Mouse (Mus musculus) stomach, embryonic 16.5 days (tissue): ENCODE results near the gene Ism2. TPM values are rescaled to one million over a fixed set of nuclear protein-coding genes. Genes with fewer than 3 reads are reported as not detected.

Experiments used
- ATAC-seq: fragments of 200-750 bp; cut with Nextera tagmentation; 2 replicates; pipeline ENCODE4 v1.8.0; 2017; ENCODE audit warnings: moderate number of reproducible peaks, moderate TSS enrichment; ENCODE audit not compliant: insufficient read depth, low FRiP score
- H3K27ac ChIP-seq: fragments of 300-500 bp; sonication (generic); 2 replicates; pipeline ENCODE4 v1.5.1; 2014; ENCODE audit warnings: low read length
- H3K27me3 ChIP-seq: fragments of 300-500 bp; sonication (generic); 2 replicates; pipeline ENCODE4 v1.6.1; 2014; ENCODE audit warnings: low read length, control low read depth, mixed read lengths; ENCODE audit not compliant: control insufficient read depth, insufficient read depth
- H3K36me3 ChIP-seq: fragments of 300-500 bp; sonication (generic); 2 replicates; pipeline ENCODE4 v1.6.1; 2014; ENCODE audit warnings: low read length; ENCODE audit not compliant: control insufficient read depth, insufficient read depth
- H3K4me1 ChIP-seq: fragments of 300-500 bp; sonication (generic); 2 replicates; pipeline ENCODE4 v1.6.1; 2014; ENCODE audit warnings: low read length, control low read depth, mixed read lengths; ENCODE audit not compliant: control insufficient read depth, insufficient read depth
- H3K4me2 ChIP-seq: fragments of 300-500 bp; sonication (generic); 2 replicates; pipeline ENCODE4 v1.6.1; 2014; ENCODE audit warnings: low read depth, low read length, mixed read lengths
- H3K4me3 ChIP-seq: fragments of 300-500 bp; sonication (generic); replicated peaks from 2 replicates; pipeline ENCODE4 v1.5.1; 2014; ENCODE audit warnings: mild to moderate bottlenecking, low read length
- H3K9ac ChIP-seq: fragments of 300-500 bp; sonication (generic); 2 replicates; pipeline ENCODE4 v1.6.1; 2014; ENCODE audit warnings: low read length
- H3K9me3 ChIP-seq: fragments of 300-500 bp; sonication (generic); replicated peaks from 2 replicates; pipeline ENCODE4 v1.6.1; 2016; ENCODE audit warnings: low read length, control low read depth; ENCODE audit not compliant: control insufficient read depth
- whole genome bisulfite sequencing: fragments of 180-500 bp; shearing (Covaris S2); extraction: QIAGEN DNeasy Blood & Tissue Kit; methylation state at CpG from one replicate; pipeline ENCODE4 v1.1.7; 2014; 5-methylcytosine and 5-hydroxymethylcytosine counted together
- polyA plus RNA-seq: library from polyadenylated mRNA; unstranded; fragments of >200 nt; fragmentation: Nextera tagmentation; extraction: Ambion mirVana; gene quantifications from 2 replicates; pipeline ENCODE4 v1.2.1, GENCODE M21; 2015

Ism2 gene
- polyA plus RNA-seq, 1 experiment from 2014 or later = 0.53 TPM

DNA sequence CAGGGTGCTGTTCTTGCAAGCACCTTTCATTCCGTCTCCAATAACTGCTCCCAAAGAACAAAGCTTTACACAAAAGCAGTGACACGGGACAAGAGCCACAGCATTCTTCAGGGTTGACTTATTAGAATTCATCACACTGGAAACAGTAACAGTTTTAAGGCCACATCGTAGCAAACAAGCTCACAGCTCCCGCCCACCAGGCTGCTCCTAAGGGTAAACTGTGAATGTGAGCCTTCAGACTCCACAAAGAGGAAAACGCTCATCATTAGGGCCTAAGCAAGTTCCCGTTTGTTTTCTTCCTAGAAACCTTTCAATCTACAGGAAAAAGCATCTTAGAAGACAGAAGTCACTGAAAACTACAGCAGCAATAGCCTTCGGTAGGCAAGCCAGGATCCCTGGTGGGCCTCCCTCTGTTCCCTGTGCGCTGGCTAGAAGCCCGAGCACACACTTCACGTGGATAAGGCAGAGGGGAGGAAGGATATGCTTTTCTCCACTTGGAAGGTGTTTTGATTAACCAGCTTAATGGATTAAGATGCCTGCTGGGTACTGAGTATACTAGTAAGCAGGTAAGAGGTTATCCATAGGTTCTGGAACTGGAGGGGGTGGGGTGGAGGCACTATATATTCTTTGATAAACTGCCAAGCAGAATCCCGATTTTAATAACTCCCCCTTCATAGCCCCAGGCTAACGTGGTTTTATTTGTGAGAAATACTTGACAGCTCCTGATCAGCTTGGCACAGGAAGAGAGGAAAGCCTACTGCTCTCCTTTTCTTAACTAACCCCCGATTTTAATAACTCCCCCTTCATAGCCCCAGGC lies 6.5 kb upstream of the Ism2 start:
- Histone ChIP-seq H3K27ac (no peak overlapping the region), H3K9ac (no peak overlapping the region), H3K36me3 (peaks cover 7% of the 10 kb centered on the region; the same call in 1 of the 2 replicates), H3K27me3 (no peaks in the 10 kb centered on the region), H3K4me3 (no peak overlapping the region), H3K4me1 (no peaks in the 10 kb centered on the region), H3K9me3 (no peaks in the 10 kb centered on the region), H3K4me2 (no peak overlapping the region)
- WGBS = 38% methylated on average over 13 of the region's 13 CpGs
- no peak for ATAC-seq

DNA sequence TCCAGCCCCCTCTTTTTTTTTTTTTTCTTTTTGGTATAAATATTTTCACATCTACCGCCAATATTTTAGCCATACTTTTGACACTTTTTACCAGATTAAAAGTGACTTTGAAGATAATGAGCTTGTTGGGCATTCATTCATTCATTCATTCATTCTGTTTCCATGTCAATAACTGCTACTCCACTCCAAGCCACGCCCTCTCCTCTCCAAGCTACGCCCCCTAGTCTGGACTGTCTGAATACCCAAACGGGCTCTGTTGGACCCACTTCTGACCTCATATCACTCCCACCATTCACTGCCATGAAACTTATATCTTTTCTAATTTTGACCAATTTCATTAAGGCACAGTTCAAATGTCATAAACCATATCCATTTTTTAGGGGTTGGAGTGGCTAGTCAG lies 1.7 kb upstream of the Ism2 start:
- Histone ChIP-seq H3K9ac (no peak overlapping the region), H3K4me3 (no peak overlapping the region), H3K4me1 (peaks cover 10% of the 10 kb centered on the region; the same call in 1 of the 2 replicates), H3K36me3 (no peaks in the 10 kb centered on the region), H3K9me3 (no peaks in the 10 kb centered on the region), H3K4me2 (no peak overlapping the region), H3K27me3 (peaks cover 15% of the 10 kb centered on the region), H3K27ac (no peak overlapping the region)
- WGBS = 53% methylated on average over 4 of the region's 4 CpGs
- no peak for ATAC-seq

DNA sequence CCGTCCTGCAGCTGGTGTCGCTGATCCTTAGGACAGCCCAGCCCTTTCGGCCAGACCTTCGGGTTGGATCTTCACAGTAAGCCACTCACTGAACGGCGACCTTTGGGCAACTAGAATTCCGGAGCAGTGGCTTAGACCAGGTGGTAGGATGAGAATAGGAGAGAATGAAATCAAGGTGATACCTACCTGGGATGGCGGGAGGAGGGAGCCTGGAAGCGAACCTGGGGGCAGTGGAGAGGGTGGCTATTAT lies 861 bp upstream of the Ism2 start:
- peak overlapping the region; percentile 80 for H3K9ac ChIP-seq
- peaks cover 15% of the 10 kb centered on the region for H3K27me3 ChIP-seq
- ATAC-seq = no peak
- no peaks in the 10 kb centered on the region for H3K36me3 ChIP-seq
- H3K4me3 ChIP-seq = peak overlapping the region; percentile 80
- H3K9me3 ChIP-seq = no peaks in the 10 kb centered on the region
- WGBS = 2% methylated on average over 9 of the region's 9 CpGs
- H3K27ac ChIP-seq = no peak overlapping the region
- H3K4me1 ChIP-seq = peaks cover 10% of the 10 kb centered on the region; the same call in 1 of the 2 replicates
- peak overlapping the region; percentile 99 for H3K4me2 ChIP-seq

DNA sequence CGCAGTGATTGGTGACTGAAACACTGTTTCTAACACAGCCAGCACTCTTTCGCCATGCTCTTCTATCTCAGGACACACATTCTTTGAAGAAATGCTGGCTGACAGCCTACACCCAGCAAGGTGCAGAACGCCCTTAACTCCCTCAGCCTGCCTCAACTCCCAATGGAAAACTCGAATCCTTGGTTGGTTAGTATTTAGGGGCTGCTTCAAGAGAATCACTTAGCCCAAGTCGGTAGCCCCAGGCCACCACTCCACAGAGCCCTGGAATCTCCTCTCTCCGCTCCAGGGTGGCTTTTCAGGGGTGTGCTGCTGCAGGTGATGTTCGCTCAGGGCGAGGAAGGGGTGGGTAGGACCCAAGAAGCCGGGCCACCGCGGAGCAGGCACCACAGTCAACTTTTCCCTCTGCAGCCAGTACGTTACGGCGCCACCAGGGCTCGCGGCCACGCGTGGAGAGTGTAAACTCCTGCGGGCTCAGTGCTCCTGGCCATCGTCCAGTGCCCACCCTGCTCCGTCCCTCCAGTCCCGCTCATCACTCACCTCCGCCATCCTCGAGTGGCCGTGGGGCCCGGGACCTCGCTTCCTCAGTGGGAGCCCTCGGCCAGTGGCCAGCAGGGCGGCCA lies 358 bp downstream of the Ism2 start:
- no peaks in the 10 kb centered on the region for H3K36me3 ChIP-seq
- 7% methylated on average over 29 of the region's 29 CpGs for WGBS
- H3K4me3 ChIP-seq = peak overlapping the region; percentile 80
- peak overlapping the region; percentile 99 for H3K4me2 ChIP-seq
- H3K27me3 ChIP-seq = peaks cover 15% of the 10 kb centered on the region
- peak overlapping the region; percentile 80 for H3K9ac ChIP-seq
- ATAC-seq = peak; percentile 45; the same call in 1 of the 2 replicates
- no peaks in the 10 kb centered on the region for H3K9me3 ChIP-seq
- H3K4me1 ChIP-seq = peaks cover 10% of the 10 kb centered on the region; the same call in 1 of the 2 replicates
- H3K27ac ChIP-seq = no peak overlapping the region

DNA sequence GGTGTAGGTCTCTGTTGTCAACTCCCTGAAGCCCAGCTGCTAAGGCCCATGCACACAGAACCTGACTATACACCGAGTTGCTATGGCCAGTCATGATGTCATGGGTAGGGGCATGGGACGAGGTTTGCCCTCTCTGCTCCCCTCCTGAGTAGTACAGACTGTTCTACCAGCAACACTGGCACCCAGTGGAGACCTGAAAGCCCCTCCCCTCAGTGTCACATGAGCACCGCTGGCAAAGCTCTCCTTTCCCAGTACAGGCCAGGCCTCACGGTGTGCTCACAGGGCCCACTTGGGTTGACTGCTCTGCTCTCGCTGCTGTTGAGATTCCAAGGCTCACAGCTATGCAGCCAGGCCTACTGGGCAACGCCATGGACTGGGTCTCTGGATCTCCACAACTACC lies 5.6 kb downstream of the Ism2 start:
- H3K9me3 ChIP-seq = no peaks in the 10 kb centered on the region
- H3K27ac ChIP-seq = no peak overlapping the region
- no peak overlapping the region for H3K4me3 ChIP-seq
- 72% methylated on average over 6 of the region's 6 CpGs for WGBS
- H3K4me1 ChIP-seq = no peaks in the 10 kb centered on the region
- no peaks in the 10 kb centered on the region for H3K36me3 ChIP-seq
- peaks cover 6% of the 10 kb centered on the region for H3K27me3 ChIP-seq
- no peak overlapping the region for H3K4me2 ChIP-seq
- ATAC-seq = no peak
- H3K9ac ChIP-seq = no peak overlapping the region

DNA sequence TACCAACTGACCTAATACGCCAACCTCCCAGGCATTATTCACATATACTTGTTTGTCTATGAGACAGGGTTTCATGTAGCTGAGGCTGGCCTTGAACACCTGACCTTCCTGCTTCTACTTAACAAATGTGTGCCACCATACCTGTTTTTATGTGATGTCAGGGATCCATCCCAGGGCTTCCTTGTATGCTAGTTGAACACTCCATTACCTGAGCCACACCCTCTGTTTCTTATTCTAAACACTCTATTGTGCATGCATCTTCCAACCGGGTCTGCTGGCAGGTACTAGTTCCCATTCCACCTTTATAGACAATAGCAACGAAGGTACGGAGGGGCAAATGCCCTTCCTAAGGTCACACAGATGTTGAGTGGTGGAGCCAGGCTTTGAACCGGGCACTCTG lies 10.4 kb downstream of the Ism2 start:
- Histone ChIP-seq H3K4me3 (no peak overlapping the region), H3K4me1 (no peaks in the 10 kb centered on the region), H3K27ac (no peak overlapping the region), H3K9ac (no peak overlapping the region), H3K4me2 (no peak overlapping the region), H3K36me3 (no peaks in the 10 kb centered on the region), H3K9me3 (no peaks in the 10 kb centered on the region), H3K27me3 (no peaks in the 10 kb centered on the region)
- WGBS = 82% methylated on average over 5 of the region's 5 CpGs
- ATAC-seq = no peak

DNA sequence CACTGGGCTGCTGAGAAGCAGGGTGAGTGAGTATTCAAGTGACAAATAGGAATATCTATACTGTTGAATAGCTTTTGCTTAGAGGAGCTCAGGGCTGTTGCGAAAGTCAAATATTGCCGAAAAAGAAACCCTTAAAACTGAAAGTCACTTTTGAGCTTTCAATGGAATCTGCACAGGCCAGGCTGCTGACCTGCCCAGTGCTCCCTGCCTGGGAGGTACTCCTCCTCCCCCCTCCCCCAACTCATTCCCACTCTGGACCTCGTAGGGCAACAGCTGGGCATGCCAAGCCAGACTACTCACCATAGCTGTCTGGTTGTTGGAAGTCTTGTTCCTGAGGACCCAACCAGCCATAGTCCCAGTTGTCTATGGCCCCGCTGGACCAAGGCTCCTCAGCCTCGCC lies 14.8 kb downstream of the Ism2 start:
- no peaks in the 10 kb centered on the region for H3K9me3 ChIP-seq
- no peaks in the 10 kb centered on the region for H3K36me3 ChIP-seq
- ATAC-seq = no peak
- no peaks in the 10 kb centered on the region for H3K4me1 ChIP-seq
- H3K4me2 ChIP-seq = no peak overlapping the region
- no peak overlapping the region for H3K4me3 ChIP-seq
- no peaks in the 10 kb centered on the region for H3K27me3 ChIP-seq
- H3K27ac ChIP-seq = no peak overlapping the region
- H3K9ac ChIP-seq = no peak overlapping the region
- WGBS = 80% methylated on average over 5 of the region's 5 CpGs

DNA sequence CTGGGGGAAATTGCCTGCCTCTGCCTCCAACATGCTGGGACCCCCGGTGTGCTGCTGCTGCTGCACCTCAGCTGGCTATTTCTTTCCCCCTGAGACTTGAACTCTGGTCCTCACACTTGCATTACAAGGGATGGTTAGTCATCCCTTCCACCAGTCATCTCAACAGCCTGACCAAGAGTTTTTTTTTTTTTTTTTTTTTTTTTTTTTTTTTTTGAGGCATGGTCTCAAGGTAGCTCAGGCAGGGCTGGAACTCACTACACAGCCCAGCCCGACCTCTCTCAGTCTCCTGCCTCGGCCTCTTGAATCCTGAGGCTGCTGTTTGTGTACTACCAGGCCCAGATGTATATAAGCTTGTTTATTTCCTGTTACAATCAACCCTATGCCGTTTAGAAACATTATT lies 15.2 kb downstream of the Ism2 start:
- Histone ChIP-seq H3K9ac (no peak overlapping the region), H3K4me3 (no peak overlapping the region), H3K36me3 (no peaks in the 10 kb centered on the region), H3K27ac (no peak overlapping the region), H3K9me3 (no peaks in the 10 kb centered on the region), H3K27me3 (no peaks in the 10 kb centered on the region), H3K4me2 (no peak overlapping the region), H3K4me1 (no peaks in the 10 kb centered on the region)
- WGBS = 74% methylated on average over 4 of the region's 4 CpGs
- no peak for ATAC-seq

DNA sequence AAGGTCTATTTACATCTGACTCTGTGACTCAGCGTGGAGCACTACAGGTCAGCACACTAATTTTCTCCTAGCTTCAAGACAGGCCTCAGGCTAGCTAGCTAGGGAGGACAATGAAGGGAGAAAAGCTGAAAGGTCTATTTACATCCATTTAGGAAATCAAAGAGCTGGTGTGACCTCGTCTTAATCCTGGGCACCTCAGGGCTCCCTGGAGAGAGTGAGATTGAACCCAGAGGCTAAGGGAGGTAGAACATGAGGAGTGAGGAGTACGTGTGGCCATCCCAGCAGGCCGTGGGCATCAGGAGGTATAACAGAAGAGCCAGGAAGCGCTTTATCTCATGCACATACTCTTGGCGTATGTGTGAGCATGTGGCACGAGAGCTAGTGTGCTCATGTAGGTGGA lies 15.8 kb downstream of the Ism2 start:
- Histone ChIP-seq H3K4me1 (no peaks in the 10 kb centered on the region), H3K4me3 (no peak overlapping the region), H3K4me2 (no peak overlapping the region), H3K27me3 (no peaks in the 10 kb centered on the region), H3K36me3 (no peaks in the 10 kb centered on the region), H3K9ac (no peak overlapping the region), H3K9me3 (no peaks in the 10 kb centered on the region), H3K27ac (no peak overlapping the region)
- ATAC-seq = no peak
- 73% methylated on average over 7 of the region's 7 CpGs for WGBS
